Mouse (Mus musculus) spleen, adult 12 weeks (tissue): ENCODE measurements at regions not wholly inside any gene's neighbourhood (a gene's known extent, or its start where the extent isn't known, plus 50 kb on each side); places are given as distances from the start of the nearest gene placed in this dataset.

ENCODE experiments used
- DNase-seq: peaks from one replicate; pipeline ENCODE4 v3.0.0; 2022; ENCODE audit warnings: low spot score

GRCm38 (mm10) chr11:57958233-57958632 lies 50.6 kb upstream of the Larp1 start:
- DNase-seq: no peak

DNA sequence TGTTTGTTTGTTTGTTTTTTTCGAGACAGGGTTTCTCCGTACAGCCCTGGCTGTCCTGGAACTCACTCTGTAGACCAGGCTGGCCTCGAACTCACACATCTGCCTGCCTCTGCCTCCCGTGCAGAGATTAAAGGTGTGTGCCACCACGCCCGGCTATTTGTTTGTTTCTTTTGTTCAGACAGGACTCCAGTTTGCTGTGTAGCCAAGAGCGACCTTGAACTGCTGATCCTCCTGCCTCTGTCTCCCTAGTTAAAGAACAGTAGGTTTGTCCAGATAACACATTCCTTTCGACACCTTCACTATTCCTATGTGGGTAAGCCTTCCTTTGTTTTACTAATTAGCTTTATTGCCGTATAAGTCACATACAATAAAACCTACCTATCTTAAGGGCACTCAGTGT lies 52.0 kb upstream of the Larp1 start:
- DNase-seq: no peak

DNA sequence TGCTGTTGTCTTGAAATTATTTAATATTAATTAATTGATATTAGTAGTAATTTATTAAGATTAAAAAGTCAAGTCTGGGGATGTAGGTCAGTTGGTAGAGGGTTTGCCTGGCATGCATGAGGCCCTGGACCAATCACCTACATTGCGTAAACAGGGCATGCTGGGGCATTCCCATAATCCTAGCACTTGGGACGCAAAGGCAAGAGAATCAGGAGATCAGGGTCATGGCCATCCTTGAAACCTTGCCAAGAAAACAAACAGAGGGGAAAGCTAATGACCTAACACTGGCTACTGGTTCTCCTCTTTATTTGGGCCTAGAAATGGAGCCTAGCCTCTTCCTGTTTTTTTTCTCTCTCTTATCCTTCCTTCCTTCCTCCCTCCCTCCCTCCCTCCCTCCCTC lies 52.8 kb upstream of the Larp1 start:
- DNase-seq: no peak

GRCm38 (mm10) chr11:57955476-57955875 lies 53.4 kb upstream of the Larp1 start:
- DNase-seq: no peak

GRCm38 (mm10) chr11:57954510-57955184 lies 54.2 kb upstream of the Larp1 start:
- DNase-seq: no peak

DNA sequence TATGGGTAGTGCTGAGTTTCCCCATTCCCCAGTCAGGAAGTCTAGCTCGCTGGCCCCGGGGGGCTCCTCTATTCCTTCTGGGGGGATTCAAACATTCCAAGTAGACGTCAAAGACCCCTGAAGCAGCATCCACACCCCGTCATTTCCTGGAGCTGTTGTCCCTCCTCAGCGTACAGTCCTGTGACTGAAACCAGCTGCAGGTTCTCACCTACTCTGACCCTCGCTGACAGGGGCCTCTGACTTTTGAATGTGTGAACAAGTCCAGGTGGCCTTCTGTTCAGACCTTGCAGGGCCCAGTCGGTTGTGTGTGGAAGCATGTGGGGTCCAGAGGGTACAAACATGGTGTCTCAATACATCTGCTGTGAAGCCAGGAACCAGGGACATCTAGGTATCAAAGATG lies 55.2 kb upstream of the Larp1 start:
- DNase-seq: no peak

DNA sequence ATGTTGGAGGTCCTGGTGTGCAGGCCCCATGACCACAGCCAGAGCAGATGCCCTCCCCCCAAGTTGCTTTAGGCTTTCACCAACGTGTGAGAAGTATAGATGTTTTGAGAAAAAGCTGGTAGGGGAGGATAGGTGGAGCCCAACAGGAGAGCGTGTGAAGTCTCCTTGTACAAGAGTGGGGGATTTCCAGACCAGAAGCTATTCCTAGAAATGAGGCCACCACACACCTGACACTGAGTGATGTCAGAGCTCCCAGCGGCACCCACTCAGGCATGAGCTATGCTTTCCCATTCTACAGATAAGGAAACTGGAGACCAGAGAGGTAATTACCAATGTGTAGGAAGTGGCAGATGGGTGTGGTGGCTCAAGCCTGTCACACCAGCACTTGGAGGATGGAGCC lies 56.2 kb upstream of the Larp1 start:
- no peak for DNase-seq

- no peak for DNase-seq
Observed at GRCm38 (mm10) chr11:57951541-57952326, 57.1 kb upstream of the Larp1 start.

- DNase-seq: no peak
Observed at GRCm38 (mm10) chr11:57950989-57951388, 57.9 kb upstream of the Larp1 start.

GRCm38 (mm10) chr11:57949067-57949466 lies 59.8 kb upstream of the Larp1 start:
- DNase-seq: no peak

- DNase-seq: no peak
Observed at GRCm38 (mm10) chr11:57947347-57947746, 61.5 kb upstream of the Larp1 start.

DNA sequence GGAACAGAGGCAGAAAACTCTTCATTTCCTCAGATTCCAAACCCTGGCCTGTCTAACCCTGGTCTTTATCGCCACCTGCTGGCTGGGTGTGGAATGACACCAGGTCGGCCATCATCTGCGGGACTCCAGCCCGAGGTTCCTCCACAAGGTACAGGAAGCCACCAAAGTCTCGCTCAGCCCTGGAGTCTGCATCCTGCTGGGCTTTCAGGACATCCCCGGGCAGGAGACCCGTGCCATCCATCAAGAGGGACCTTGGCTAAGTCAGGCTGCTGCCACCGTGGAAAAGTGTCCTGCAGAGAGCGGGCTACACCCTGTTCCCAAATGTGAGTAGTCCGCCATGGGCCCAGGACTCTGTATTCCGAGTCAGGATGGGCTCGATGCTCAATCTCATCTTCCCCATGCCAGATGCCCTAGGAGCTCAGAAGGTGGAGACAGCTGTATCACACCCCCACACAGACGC lies 74.4 kb upstream of the Larp1 start:
- DNase-seq: peak; percentile 71

- DNase-seq: no peak
Observed at GRCm38 (mm10) chr11:57933065-57933464, 75.8 kb upstream of the Larp1 start.

DNA sequence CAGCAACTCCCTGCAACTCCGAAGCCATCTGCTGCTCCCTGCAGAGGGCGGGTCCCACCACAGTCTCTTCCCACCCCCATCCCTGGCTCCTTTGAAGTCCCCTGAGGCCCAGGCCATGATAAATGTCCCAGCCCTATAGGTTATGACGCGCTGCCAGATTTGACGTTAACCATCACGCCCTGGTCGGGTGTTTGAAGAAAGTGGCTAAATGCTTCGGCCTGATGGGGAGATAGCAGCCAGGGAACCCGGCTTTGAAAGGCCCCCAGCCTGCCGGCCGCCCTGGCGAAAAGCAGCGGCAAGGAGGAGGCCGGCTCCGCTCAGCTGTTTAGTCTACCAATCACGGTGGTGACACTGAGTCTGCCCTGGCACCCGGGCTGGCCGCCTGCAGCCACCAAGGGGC lies 79.4 kb upstream of the Larp1 start:
- DNase-seq: no peak

GRCm38 (mm10) chr11:57920263-57920662 lies 87.6 kb upstream of the Hand1 start:
- DNase-seq: no peak

DNA sequence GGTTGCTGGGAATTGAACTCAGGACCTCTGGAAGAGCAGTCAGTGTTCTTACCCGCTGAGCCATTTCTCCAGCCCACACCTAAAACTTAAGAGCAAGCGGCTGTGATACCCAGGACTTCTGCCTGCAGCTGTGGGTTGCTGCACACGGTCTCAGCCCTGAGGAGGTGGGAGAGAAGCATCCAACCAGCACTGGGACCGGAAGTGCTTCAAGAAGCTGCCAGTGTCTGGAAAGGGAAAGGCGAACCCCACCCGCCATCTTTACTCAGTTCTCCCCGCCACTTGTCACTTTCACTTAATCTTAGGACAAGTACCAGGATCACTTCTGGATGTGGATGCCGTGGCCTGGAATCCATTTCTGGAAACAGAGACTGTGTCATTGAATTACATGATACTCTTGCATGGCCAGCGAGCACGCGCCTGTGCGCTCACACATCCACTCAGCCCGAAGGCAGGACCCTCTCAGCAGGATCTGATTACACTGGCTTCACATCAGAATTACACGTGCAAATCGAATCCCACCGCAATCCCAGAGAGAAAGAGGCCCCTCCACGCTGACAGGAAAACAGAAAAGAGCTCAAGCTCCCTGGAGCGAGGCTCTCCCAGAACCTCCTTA lies 85.9 kb upstream of the Hand1 start:
- DNase-seq: no peak

DNA sequence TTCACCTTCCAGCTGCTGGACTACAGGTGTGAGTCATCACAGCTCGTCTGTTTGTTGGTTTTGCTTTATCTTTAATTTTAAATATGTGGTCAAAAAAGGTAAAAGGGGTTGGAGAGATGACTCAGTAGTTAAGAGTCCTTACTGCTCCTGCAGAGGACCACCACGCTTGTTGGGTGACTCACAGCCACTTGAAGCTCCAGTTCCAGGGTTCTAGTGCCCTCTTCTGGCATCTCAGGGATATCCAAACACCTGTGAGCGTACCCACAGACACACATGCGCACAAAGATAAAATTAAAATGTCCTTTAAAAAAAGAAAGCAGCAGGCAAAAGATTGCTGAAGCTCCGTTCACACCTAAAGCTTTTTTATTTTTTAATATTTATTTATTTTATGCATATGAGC lies 85.4 kb upstream of the Hand1 start:
- no peak for DNase-seq

DNA sequence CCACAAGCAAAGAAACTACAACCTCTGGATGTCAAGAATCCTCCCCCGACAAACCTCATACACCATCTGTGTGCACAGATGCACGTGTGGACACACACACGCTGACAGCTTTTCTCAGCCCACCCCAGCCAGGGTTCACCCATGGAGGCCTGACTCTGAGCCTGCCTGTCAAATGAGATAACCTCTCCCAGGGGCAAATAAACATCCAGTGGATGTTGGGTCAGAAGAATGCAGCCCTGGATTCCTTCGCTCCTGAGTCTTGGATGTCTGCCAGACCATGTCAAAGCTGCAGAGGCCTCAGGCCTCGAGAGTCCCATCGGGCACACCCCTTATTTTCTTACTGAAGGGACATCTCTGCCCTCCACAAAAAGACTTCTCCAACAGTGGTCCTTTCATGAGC lies 83.4 kb upstream of the Hand1 start:
- no peak for DNase-seq

GRCm38 (mm10) chr11:57913801-57914560 lies 81.4 kb upstream of the Hand1 start:
- no peak for DNase-seq

- DNase-seq: no peak
Observed at GRCm38 (mm10) chr11:57913020-57913699, 80.5 kb upstream of the Hand1 start.

DNA sequence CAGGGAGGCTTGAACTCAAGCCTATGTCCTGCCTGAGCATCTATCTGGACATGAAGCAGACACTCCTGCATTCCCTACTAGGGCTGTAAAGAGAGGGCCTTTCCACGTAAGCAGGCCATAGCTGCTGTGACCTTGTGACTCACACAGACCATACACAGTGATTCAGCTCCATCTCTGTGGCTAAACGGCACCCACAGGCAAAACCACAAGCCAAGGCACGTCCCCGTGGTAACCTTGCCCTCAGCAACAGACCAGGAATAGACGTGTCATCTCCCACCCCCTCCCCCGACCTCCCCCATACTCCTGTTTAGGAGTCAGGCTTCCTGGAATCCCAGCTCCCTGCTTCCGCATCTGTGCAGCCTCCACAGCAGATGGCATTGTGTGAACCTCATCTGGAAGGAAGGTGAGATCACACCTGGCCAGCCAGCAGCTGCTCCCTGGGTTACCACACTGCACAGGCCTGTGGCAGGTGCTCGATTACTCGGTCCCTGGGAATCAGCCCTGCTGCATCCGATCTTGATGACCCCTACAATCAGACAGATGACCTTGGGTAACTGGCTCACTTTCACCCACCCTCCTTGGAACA lies 79.2 kb upstream of the Hand1 start:
- DNase-seq: no peak

DNA sequence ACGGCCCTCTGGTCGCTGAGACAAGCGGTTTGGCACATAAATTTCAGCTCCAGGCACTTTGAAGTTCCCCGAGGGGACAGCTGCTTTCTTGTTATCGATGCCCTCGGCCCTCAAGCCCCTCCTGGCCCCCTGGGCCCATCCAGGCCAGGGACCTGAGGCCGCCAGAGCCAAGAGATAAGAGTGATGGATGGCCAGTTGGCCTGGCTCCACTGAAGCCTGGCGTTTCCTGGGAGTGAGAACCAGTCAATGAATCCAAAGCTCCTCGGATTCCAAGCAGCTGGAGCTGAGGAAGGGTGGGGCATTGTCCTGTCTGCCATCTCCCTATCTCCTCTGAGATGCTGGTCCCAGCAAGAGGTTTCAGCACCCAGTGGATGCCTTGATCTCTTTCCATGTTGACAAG lies 71.6 kb upstream of the Hand1 start:
- DNase-seq: no peak
